ENCODE assay signal across 13 mouse cellular contexts in the genomic region with DNA sequence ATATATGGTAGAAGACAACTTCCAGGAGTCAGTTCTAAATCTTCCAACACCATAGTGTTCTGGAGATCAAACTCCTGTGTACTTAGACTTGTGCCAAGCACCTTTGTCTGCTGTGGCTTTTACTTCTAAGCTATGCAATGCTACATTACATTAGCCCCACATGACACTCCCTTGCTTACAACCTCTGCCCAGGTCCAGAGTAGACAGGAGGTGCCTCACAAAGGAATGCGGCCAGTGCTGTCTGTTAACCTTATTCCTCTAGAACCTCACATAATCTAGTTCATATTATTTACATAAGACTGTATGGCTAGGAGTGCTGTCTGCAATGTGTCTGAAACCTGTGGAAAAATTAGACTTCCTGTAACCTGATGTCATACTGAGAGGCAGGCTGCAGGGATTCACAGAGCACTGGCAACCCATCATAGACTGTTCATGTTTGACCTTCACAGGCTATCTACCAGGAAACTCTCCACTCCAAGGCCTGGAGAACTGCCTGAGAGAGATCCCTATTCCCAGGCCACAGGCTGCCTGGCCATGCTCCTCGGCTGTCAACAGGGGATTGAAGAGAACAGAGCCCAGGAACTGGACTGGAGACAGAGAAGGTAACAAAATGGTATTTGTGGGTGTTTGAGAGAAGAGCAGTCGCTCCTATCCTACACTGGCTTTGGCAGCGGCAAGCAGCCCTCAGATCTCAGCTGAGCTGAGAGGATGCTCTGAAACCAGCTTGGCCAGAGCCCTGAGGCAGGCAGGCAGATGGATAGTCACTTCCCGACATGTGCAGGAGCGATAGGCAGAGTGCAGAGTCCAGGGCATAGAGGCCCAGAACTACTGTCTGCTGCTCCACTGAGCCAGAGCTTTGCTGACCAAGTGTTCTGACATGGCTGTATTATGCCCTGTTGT. TPM values are rescaled to one million over a fixed set of nuclear protein-coding genes. Genes with fewer than 3 reads are reported as not detected.
DNase-seq lines count a peak whose midpoint lies in the region; ATAC-seq and TF ChIP-seq lines count a peak whose summit lies in the region.
"Had no signal": no experiment of that assay in that cellular context is flagged by ENCODE, and none has a peak within 500 bp of the region (broad histone marks: within the 10 kb centered on the region; RNA-seq: fewer than 3 reads in every experiment).

No protein-coding gene starts in this region.

- H3K4me3 ChIP-seq in intestine, postnatal 0 days (ENCODE audit: low read depth, low read length) = no peak overlapping the region
- H3K4me3 ChIP-seq in hindbrain, embryonic 12.5 days = no peak overlapping the region
- H3K4me3 ChIP-seq: megakaryocyte, embryonic 14.5 days had no signal

- peak overlapping the region; percentile 97 for H3K27ac ChIP-seq in intestine, postnatal 0 days (ENCODE audit: low read depth, low read length)
- H3K27ac ChIP-seq in hindbrain, embryonic 12.5 days = no peak overlapping the region
- H3K27ac ChIP-seq: liver, embryonic 14.5 days had no signal

- 48% methylated on average over 6 of the region's 6 CpGs for WGBS in intestine, postnatal 0 days
- 96% methylated on average over 6 of the region's 6 CpGs for WGBS in hindbrain, embryonic 12.5 days

- peaks cover 72% of the 10 kb centered on the region for H3K36me3 ChIP-seq in intestine, postnatal 0 days (ENCODE audit: control insufficient read depth, insufficient read depth)
- peaks cover 100% of the 10 kb centered on the region for H3K36me3 ChIP-seq in hindbrain, embryonic 12.5 days

- ATAC-seq in intestine, postnatal 0 days = peak; percentile 88
- ATAC-seq in hindbrain, embryonic 12.5 days (ENCODE audit: low FRiP score) = no peak

- peak overlapping the region; percentile 37; the same call in 1 of the 2 replicates for H3K9ac ChIP-seq in intestine, postnatal 0 days (ENCODE audit: low read depth, low read length)
- no peak overlapping the region for H3K9ac ChIP-seq in hindbrain, embryonic 12.5 days
- H3K9ac ChIP-seq: liver, embryonic 14.5 days had no signal

- H3K9me3 ChIP-seq in intestine, postnatal 0 days (ENCODE audit: control insufficient read depth) = no peaks in the 10 kb centered on the region
- no peaks in the 10 kb centered on the region for H3K9me3 ChIP-seq in hindbrain, embryonic 12.5 days (replicated peaks)
- H3K9me3 ChIP-seq: megakaryocyte, embryonic 14.5 days had no signal

- H3K4me1 ChIP-seq in intestine, postnatal 0 days (replicated peaks; ENCODE audit: control insufficient read depth, insufficient read depth, low read length) = peaks cover 3% of the 10 kb centered on the region; the same call in 1 of the 2 replicates
- no peaks in the 10 kb centered on the region for H3K4me1 ChIP-seq in hindbrain, embryonic 12.5 days
- H3K4me1 ChIP-seq: megakaryocyte, embryonic 14.5 days had no signal

- peak; percentile 96 for DNase-seq in heart, adult 11 months
- DNase-seq in heart, postnatal 36 days = no peak
- DNase-seq in brain, adult 2 months (ENCODE audit: low read depth, low spot score) = peak; percentile 76
- DNase-seq in heart, adult 8-10 months (ENCODE audit: low spot score) = peak; percentile 26
- DNase-seq in ovary, postnatal 14 days (ENCODE audit: low spot score) = no peak
- DNase-seq in right cerebral cortex, postnatal 14 days = no peak
- DNase-seq: right cerebral cortex, adult 18-20 months; thymus, adult 2 months had no signal

- intact Hi-C loops in heart, postnatal 36 days (cut with DNase I) = no loop called here

- TF ChIP-seq CTCF in intestine, postnatal 0 days (IDR thresholded peaks at IDR 0.05; ENCODE audit: low read depth) = no peak

- H3K27me3 ChIP-seq in intestine, postnatal 0 days (replicated peaks; ENCODE audit: control insufficient read depth, insufficient read depth, low read length) = no peaks in the 10 kb centered on the region
- H3K27me3 ChIP-seq in hindbrain, embryonic 12.5 days = no peaks in the 10 kb centered on the region

- no peak overlapping the region for H3K4me2 ChIP-seq in intestine, postnatal 0 days (replicated peaks; ENCODE audit: low read depth)
- no peak overlapping the region for H3K4me2 ChIP-seq in hindbrain, embryonic 12.5 days (replicated peaks)

RNA-seq across cellular contexts. Expression of a gene that starts 16.1 kb away (rescaled TPM):
- total RNA-seq in heart, postnatal 36 days (2021) = 10 to 100 TPM; 17.7 to 21.5 TPM
- 10 to 100 TPM; 13.8 to 22.8 (median 17.9) TPM for total RNA-seq in heart, adult 8-10 months (2022)
- polyA plus RNA-seq in intestine, postnatal 0 days (2015; fragmentation: Nextera tagmentation; extraction: Ambion mirVana) = 20.0 and 20.1 TPM in 2 replicates
- polyA plus RNA-seq in hindbrain, embryonic 12.5 days (2016; fragmentation: Nextera tagmentation; extraction: Ambion mirVana) = 29.9 and 32.4 TPM in 2 replicates

RNA-seq across cellular contexts. Expression of a gene that starts 34.2 kb away (rescaled TPM):
- total RNA-seq in heart, postnatal 36 days (2021) = 10 to 100 TPM; 10.8 to 15.4 TPM
- 10 to 100 TPM in 3 of 4 experiments, 1 to 10 TPM in 1; 9.7 to 10.1 (median 10.1) TPM for total RNA-seq in heart, adult 8-10 months (2022)
- polyA plus RNA-seq in intestine, postnatal 0 days (2015; fragmentation: Nextera tagmentation; extraction: Ambion mirVana) = 18.9 and 19.3 TPM in 2 replicates
- 21.2 and 22.2 TPM in 2 replicates for polyA plus RNA-seq in hindbrain, embryonic 12.5 days (2016; fragmentation: Nextera tagmentation; extraction: Ambion mirVana)

RNA-seq across cellular contexts. Expression of a gene that starts 36.6 kb away (rescaled TPM):
- under 1 TPM; 0.41 to 0.53 TPM for total RNA-seq in heart, postnatal 36 days (2021)
- under 1 TPM; 0.14 to 0.35 (median 0.31) TPM for total RNA-seq in heart, adult 8-10 months (2022)
- 0.61 and 0.74 TPM in 2 replicates for polyA plus RNA-seq in intestine, postnatal 0 days (2015; fragmentation: Nextera tagmentation; extraction: Ambion mirVana)
- 0.34 and 0.40 TPM in 2 replicates for polyA plus RNA-seq in hindbrain, embryonic 12.5 days (2016; fragmentation: Nextera tagmentation; extraction: Ambion mirVana)
- total RNA-seq: common myeloid progenitor, adult 5-6 weeks had no signal

Comparison
In these comparisons a context has a peak if more than half of its experiments do, and no peak if none do; other contexts are left out.
1. DNase-seq: peak in heart, adult 11 months (single experiment), brain, adult 2 months (single experiment) and heart, adult 8-10 months (single experiment); none in heart, postnatal 36 days (0 of 2), ovary, postnatal 14 days (single experiment) and right cerebral cortex, postnatal 14 days (single experiment).